Mouse (Mus musculus) limb, embryonic 15.5 days (tissue): Measurements from ENCODE around the gene Osbpl11. TPM values are rescaled to one million over a fixed set of nuclear protein-coding genes. Genes with fewer than 3 reads are reported as not detected.
"Not testable (repeated sequence)": the region's sequence is repeated elsewhere in the genome, so short reads cannot be mapped to it uniquely, and the experiment has no call there.

Experiments used
- ATAC-seq: fragments of 200-750 bp; cut with Nextera tagmentation; 2 replicates; pipeline ENCODE4 v1.8.0; 2017; ENCODE audit warnings: low read depth, moderate TSS enrichment; ENCODE audit not compliant: insufficient number of reproducible peaks, low FRiP score, low TSS enrichment
- H3K27ac ChIP-seq: fragments of 300-500 bp; sonication (generic); 2 replicates; pipeline ENCODE4 v1.5.1; 2015; ENCODE audit warnings: moderate library complexity, mild to moderate bottlenecking, inconsistent platforms
- H3K27me3 ChIP-seq: fragments of 300-500 bp; sonication (generic); 2 replicates; pipeline ENCODE4 v1.6.1; 2015; ENCODE audit warnings: inconsistent platforms
- H3K36me3 ChIP-seq: fragments of 300-500 bp; sonication (generic); 2 replicates; pipeline ENCODE4 v1.6.1; 2015; ENCODE audit warnings: inconsistent platforms
- H3K4me1 ChIP-seq: fragments of 300-500 bp; sonication (generic); 2 replicates; pipeline ENCODE4 v1.6.1; 2015; ENCODE audit warnings: inconsistent platforms
- H3K4me2 ChIP-seq: fragments of 300-500 bp; sonication (generic); 2 replicates; pipeline ENCODE4 v1.6.1; 2015; ENCODE audit warnings: mild to moderate bottlenecking, inconsistent platforms
- H3K4me3 ChIP-seq: fragments of 300-500 bp; sonication (generic); 2 replicates; pipeline ENCODE4 v1.5.1; 2015; ENCODE audit warnings: mild to moderate bottlenecking, inconsistent platforms
- H3K9ac ChIP-seq: fragments of 300-500 bp; sonication (generic); 2 replicates; pipeline ENCODE4 v1.6.1; 2015; ENCODE audit warnings: inconsistent platforms
- H3K9me3 ChIP-seq: fragments of 300-500 bp; sonication (generic); 2 replicates; pipeline ENCODE4 v1.6.1; 2016; ENCODE audit warnings: inconsistent platforms
- WGBS: fragments of 180-500 bp; shearing (Covaris S2); methylation state at CpG from one replicate; pipeline ENCODE4 v1.1.7; 2015; 5-methylcytosine and 5-hydroxymethylcytosine counted together
- polyA plus RNA-seq: library from polyadenylated mRNA; unstranded; fragments of >200 nt; fragmentation: Nextera tagmentation; extraction: Ambion mirVana; gene quantifications from 2 replicates; pipeline ENCODE4 v1.2.1, GENCODE M21; 2015

Gene Osbpl11
- polyA plus RNA-seq, 1 experiment from 2014 or later = 16.0 TPM

DNA sequence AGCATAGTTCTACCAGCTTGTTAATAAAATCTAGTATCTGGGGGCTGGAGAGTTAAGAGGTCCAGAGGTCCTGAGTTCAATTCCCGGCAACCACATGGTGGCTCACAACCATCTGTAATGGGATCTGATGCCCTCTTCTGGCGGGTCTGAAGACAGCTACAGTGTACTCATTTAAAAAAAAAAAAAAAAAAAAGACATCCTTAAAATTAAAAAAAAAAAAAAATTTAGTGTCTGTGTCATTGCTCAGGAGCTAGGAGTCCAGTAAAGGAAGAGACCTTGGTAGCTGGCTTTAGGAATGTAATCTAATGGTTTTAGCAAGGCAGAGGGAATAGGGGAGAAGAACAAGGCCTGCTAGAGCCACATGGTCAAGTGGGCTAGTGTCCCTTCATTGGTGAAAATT, 25.9 kb downstream of the Osbpl11 start:
- 85% methylated on average over 2 of the region's 2 CpGs for WGBS
- Histone ChIP-seq H3K4me1 (no peaks in the 10 kb centered on the region), H3K9ac (no peak overlapping the region), H3K27ac (no peak overlapping the region), H3K27me3 (no peaks in the 10 kb centered on the region), H3K9me3 (no peaks in the 10 kb centered on the region), H3K4me3 (no peak overlapping the region), H3K4me2 (no peak overlapping the region), H3K36me3 (peaks cover 67% of the 10 kb centered on the region)
- no peak for ATAC-seq

DNA sequence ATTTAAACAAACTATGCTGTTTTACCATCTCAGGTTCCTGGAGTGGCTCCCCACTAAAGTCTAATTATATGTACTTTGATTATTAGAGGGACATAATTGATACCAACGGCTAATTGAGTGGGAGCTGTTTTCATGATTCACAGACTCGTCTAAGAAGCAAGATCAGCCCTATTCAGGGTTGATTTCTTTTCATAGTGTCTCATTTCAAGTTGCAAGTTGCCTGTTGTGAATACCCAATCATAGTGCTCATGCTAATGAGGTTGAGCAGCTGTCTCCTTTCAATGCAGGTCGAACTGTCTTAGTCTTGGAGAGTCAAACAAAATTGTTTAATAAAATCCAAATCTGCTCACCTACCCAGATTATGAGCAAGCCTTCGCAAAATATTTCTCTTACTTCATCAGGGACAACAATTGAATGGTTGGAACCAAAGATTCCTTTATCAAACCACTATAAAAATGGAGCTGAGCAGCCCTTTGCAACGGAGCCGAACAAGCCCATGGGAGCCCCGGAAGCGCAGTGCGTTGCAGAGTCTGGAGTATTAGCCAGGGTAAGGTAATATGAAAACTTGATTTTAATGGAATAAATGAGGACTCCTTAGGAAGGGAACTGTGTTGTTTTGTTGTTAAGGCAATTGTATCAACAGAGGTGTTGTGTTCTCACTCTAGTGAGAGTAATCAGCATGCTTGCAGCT, 31.6 kb downstream of the Osbpl11 start:
- H3K27me3 ChIP-seq = no peaks in the 10 kb centered on the region
- no peak overlapping the region for H3K27ac ChIP-seq
- no peak overlapping the region for H3K4me2 ChIP-seq
- H3K4me1 ChIP-seq = no peaks in the 10 kb centered on the region
- WGBS = 84% methylated on average over 9 of the region's 9 CpGs
- H3K4me3 ChIP-seq = no peak overlapping the region
- no peaks in the 10 kb centered on the region for H3K9me3 ChIP-seq
- peaks cover 41% of the 10 kb centered on the region for H3K36me3 ChIP-seq
- ATAC-seq = no peak
- no peak overlapping the region for H3K9ac ChIP-seq

DNA sequence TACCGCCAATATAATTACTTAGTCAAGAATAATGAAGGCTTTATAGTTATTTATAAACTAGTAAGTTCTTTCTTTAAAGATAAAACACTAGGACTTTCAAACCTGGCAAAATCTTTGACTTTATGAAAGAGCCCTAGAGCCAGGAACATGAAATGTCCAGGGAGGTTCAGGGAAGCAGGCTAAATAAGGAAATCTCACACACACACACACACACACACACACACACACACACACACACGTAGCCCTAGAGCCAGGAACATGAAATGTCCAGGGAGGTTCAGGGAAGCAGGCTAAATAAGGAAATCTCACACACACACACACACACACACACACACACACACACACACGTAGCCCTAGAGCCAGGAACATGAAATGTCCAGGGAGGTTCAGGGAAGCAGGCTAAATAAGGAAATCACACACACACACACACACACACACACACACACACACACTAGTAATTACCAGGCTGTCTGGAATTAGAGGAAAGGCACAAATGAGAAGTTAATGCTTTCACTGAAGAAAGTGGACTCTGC, 32.7 kb downstream of the Osbpl11 start:
- WGBS = 52% methylated on average over 2 of the region's 3 CpGs
- not testable (repeated sequence) for H3K4me2 ChIP-seq, H3K9ac ChIP-seq, H3K9me3 ChIP-seq, ATAC-seq, H3K4me1 ChIP-seq, H3K27me3 ChIP-seq, H3K4me3 ChIP-seq, H3K27ac ChIP-seq
- H3K36me3 ChIP-seq = peaks cover 37% of the 10 kb centered on the region

DNA sequence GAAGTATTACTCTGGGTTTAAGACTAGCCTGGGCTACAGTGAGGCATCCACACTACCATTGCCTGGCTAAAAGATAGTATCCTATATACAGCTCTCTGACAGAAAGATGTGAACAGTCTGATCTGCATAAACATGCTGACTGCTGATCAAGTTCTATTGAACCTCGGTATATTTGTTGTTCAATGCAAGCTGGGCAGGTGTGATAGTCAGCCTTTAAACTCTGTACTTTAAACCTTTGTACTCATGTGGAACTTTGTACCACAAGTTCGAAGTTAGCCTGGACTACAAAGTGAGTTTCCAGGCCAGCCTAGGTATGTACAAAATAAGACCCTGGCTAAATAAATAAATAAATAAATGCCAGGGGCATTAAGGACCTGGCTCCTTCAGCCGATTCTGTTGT, 37.6 kb downstream of the Osbpl11 start:
- Histone ChIP-seq H3K9ac (no peak overlapping the region), H3K9me3 (no peaks in the 10 kb centered on the region), H3K27me3 (no peaks in the 10 kb centered on the region), H3K27ac (no peak overlapping the region), H3K4me1 (no peaks in the 10 kb centered on the region), H3K4me2 (no peak overlapping the region), H3K4me3 (no peak overlapping the region), H3K36me3 (peaks cover 36% of the 10 kb centered on the region)
- ATAC-seq = no peak
- WGBS = 87% methylated on average over 3 of the region's 3 CpGs

DNA sequence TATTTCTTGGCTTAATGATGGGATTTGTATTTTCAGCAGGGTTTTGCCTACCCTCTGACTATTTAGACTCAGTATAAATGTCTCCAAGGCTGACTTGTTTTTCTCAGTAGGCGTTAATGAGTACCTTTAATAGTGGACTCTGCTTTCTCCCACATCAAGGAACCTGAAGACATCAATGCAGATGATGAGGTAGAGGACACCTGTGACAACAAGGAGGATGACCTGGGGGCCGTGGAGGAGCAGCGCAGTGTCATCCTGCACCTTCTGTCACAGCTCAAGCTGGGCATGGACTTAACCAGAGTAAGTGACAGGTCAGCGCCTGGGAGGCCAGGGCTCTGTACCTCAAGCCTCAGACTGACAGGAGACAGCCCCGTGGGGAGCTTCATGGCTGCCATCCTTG, 39.5 kb downstream of the Osbpl11 start:
- Histone ChIP-seq H3K27me3 (no peaks in the 10 kb centered on the region), H3K36me3 (peaks cover 52% of the 10 kb centered on the region), H3K9ac (no peak overlapping the region), H3K4me2 (no peak overlapping the region), H3K27ac (no peak overlapping the region), H3K4me1 (no peaks in the 10 kb centered on the region), H3K9me3 (no peaks in the 10 kb centered on the region), H3K4me3 (no peak overlapping the region)
- WGBS = 80% methylated on average over 5 of the region's 5 CpGs
- no peak for ATAC-seq

DNA sequence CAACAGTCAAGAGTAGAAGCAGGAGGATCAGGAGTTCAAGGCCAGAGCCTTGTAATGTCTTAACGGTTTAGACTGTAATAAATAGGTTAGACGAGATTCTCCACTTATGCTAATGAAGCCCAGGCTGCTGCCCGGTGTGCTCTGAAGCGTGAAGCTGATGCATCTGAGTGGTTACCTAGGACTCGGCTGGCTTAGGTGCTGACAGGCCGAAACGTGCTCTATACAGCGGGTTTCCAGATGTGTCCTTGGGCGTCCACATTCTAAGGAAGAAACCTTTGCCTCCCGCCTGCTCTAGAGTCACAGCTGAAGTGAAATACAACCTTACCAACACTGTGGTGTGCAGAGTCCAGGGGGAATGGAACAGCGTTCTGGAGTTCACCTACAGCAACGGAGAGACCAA, 49.3 kb downstream of the Osbpl11 start:
- Histone ChIP-seq H3K36me3 (peaks cover 47% of the 10 kb centered on the region), H3K4me2 (no peak overlapping the region), H3K27me3 (no peaks in the 10 kb centered on the region), H3K27ac (no peak overlapping the region), H3K4me1 (no peaks in the 10 kb centered on the region), H3K9ac (no peak overlapping the region), H3K9me3 (no peaks in the 10 kb centered on the region), H3K4me3 (no peak overlapping the region)
- 71% methylated on average over 12 of the region's 12 CpGs for WGBS
- no peak for ATAC-seq

DNA sequence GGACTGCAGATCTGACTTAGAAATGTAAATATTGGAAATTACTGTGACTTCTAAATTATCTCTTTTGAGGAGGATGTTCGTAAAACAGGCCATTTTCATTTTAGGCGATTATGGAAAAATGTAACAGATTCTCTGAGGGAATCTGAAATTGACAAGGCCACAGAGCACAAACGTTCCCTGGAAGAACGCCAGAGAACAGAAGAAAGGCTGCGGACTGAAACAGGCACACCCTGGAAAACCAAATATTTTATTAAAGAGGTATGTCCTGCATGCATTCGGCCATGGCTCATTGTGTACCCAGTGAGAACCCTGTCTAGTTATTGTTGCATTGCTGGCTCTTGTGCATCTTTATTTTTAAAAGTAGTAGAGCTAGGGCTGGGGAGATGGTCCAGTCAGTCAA, 51.3 kb downstream of the Osbpl11 start:
- no peak overlapping the region for H3K4me2 ChIP-seq
- 69% methylated on average over 6 of the region's 6 CpGs for WGBS
- no peak for ATAC-seq
- H3K4me3 ChIP-seq = no peak overlapping the region
- H3K9me3 ChIP-seq = no peaks in the 10 kb centered on the region
- peaks cover 55% of the 10 kb centered on the region for H3K36me3 ChIP-seq
- no peak overlapping the region for H3K27ac ChIP-seq
- H3K27me3 ChIP-seq = no peaks in the 10 kb centered on the region
- H3K4me1 ChIP-seq = no peaks in the 10 kb centered on the region
- H3K9ac ChIP-seq = no peak overlapping the region

DNA sequence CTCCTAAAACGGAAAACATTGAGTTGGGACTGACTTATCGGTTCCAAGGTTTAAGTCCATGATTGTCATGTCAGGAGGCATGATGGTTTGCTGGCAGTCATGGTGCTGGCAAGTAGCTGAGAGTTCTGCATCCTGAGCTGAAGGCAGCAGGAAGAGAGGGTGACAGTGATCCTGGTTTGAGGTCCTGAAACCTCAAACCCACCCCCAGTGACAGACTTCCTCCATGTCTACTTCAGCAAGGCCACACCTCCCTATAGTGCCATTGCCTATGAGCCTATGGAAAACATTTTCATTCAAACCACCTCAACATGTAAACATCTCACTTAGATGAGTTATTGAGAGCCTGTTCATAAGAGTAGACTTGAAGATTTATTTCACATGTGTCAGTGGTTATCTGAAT, 54.4 kb downstream of the Osbpl11 start:
- Histone ChIP-seq H3K9me3 (no peaks in the 10 kb centered on the region), H3K36me3 (peaks cover 65% of the 10 kb centered on the region), H3K27ac (no peak overlapping the region), H3K9ac (no peak overlapping the region), H3K4me2 (no peak overlapping the region), H3K27me3 (no peaks in the 10 kb centered on the region), H3K4me3 (no peak overlapping the region), H3K4me1 (no peaks in the 10 kb centered on the region)
- ATAC-seq = no peak
- WGBS = 87% methylated on average over 2 of the region's 2 CpGs

DNA sequence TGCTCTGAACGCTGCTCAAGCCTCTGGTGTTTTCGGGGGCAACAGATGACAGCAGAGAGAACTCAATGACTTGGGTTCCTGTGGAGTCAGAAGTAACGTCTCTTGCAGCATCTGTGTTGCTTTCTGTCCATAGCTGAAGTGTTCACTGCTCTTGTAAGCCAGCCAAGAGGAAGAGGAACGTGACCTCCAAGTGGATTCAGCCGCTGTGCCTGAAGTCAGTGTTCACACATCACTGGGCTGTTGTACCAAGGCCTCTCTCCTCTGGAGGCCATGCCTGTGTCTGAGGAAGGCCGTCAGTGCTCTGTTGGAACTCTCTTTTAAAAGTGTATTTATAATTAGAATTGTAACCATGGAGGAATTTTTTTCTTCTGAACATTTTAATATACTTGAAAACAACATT, 57.2 kb downstream of the Osbpl11 start:
- H3K9ac ChIP-seq = no peak overlapping the region
- H3K4me1 ChIP-seq = no peaks in the 10 kb centered on the region
- no peak for ATAC-seq
- H3K36me3 ChIP-seq = peaks cover 61% of the 10 kb centered on the region
- H3K9me3 ChIP-seq = no peaks in the 10 kb centered on the region
- H3K4me2 ChIP-seq = no peak overlapping the region
- no peak overlapping the region for H3K27ac ChIP-seq
- WGBS = 80% methylated on average over 6 of the region's 6 CpGs
- no peak overlapping the region for H3K4me3 ChIP-seq
- H3K27me3 ChIP-seq = no peaks in the 10 kb centered on the region

DNA sequence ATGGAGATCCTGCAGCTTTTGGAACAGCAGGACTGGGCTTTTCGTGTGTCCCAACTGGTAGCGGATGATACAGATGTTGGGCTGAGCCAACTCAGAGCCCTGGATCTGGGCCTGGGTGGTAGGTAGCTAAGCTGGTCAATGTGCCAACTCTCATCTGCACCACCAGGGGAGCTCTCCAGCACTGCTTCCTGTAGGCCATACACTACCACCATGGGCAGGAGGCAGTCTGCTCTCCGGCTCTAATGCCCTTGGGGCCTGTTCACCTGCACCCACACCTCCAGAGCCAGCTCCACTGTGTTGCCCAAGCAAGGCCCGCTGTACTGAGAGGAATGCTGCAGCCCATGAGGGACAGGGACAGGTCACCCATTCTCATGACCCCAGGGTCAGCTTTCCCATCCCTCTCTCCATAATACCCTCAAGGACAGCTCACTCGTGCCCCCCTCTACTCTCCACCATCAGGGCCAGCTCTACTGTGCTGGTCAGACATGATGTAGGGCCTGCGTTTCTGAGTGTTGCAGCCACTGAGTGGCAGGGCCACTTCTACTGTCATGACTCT, 59.3 kb downstream of the Osbpl11 start:
- 0 out of 2 replicates have a peak, but pooled peaks have one; percentile 53 for ATAC-seq
- peaks cover 57% of the 10 kb centered on the region for H3K36me3 ChIP-seq
- WGBS = 91% methylated on average over 6 of the region's 6 CpGs

DNA sequence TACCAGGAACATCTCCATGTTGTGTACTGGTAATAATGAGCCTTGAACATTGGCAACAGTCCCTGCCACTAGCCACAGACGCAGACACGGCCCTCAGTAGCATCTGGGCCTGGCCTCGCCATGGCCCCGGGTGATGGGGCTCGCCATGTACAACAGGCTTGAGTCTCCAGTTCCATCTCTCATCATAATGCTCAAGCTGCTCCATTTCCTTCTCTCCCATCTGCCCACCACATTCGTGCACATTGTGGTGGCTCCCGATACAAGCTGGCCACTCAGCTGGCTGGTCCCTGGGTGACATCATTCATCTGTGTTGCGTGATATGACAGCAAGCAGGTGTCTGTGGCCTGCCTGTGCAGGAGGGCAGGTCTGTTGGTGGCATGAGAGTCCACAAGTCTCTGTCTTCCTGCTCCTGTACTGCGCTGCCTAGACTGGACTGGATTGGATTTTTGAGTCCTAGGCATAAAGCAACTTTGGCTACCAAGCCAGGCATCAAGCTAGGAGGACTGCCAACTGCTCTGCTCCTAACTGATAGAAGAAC, 60.1 kb downstream of the Osbpl11 start:
- Histone ChIP-seq H3K9me3 (no peaks in the 10 kb centered on the region), H3K27me3 (no peaks in the 10 kb centered on the region), H3K4me1 (peaks cover 3% of the 10 kb centered on the region; the same call in 1 of the 2 replicates), H3K36me3 (peaks cover 49% of the 10 kb centered on the region), H3K4me3 (no peak overlapping the region), H3K4me2 (no peak overlapping the region), H3K27ac (no peak overlapping the region), H3K9ac (no peak overlapping the region)
- no peak for ATAC-seq
- 93% methylated on average over 9 of the region's 9 CpGs for WGBS

More for the DNA sequence above, 59.3 kb downstream of the Osbpl11 start:
- Histone ChIP-seq H3K4me3 (no peak overlapping the region), H3K9me3 (no peaks in the 10 kb centered on the region), H3K9ac (no peak overlapping the region), H3K27ac (no peak overlapping the region), H3K4me1 (peaks cover 2% of the 10 kb centered on the region; the same call in 1 of the 2 replicates), H3K27me3 (no peaks in the 10 kb centered on the region), H3K4me2 (no peak overlapping the region)

DNA sequence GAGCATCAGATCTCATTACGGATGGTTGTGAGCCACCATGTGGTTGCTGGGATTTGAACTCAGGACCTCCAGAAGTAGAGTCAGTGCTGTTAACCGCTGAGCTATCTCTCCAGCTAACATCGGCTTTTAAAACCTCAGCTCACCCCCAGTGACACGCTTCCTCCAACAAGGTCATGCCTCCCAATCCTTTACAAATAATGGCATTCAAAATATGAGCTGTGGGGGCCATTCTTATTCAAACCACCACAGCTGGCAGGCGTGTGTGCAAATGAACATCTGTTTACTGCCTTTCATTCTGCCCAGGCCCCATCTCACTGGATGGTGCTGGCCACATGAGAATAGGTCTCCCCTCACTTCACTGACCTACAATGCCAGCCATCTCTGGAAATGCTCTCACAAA, 61.7 kb downstream of the Osbpl11 start:
- H3K4me3 ChIP-seq = no peak overlapping the region
- no peak overlapping the region for H3K9ac ChIP-seq

More for the DNA sequence above, 61.7 kb downstream of the Osbpl11 start:
- no peaks in the 10 kb centered on the region for H3K27me3 ChIP-seq
- WGBS = 88% methylated on average over 5 of the region's 5 CpGs
- ATAC-seq = no peak
- H3K4me2 ChIP-seq = no peak overlapping the region
- H3K9me3 ChIP-seq = no peaks in the 10 kb centered on the region
- H3K4me1 ChIP-seq = peaks cover 3% of the 10 kb centered on the region; the same call in 1 of the 2 replicates
- peaks cover 33% of the 10 kb centered on the region for H3K36me3 ChIP-seq
- H3K27ac ChIP-seq = no peak overlapping the region
